Mouse (Mus musculus) B cell, adult 67 days (primary cell): ENCODE results near the gene Catsper3. TPM values are rescaled to one million over a fixed set of nuclear protein-coding genes. Genes with fewer than 3 reads are reported as not detected.

ENCODE experiments used
- total RNA-seq, 2 experiments: library from RNA; stranded (reverse); gene quantifications; 4 replicates each; pipeline ENCODE4 v1.2.4; 2023

The Catsper3 gene
- total RNA-seq, result not detected

DNA sequence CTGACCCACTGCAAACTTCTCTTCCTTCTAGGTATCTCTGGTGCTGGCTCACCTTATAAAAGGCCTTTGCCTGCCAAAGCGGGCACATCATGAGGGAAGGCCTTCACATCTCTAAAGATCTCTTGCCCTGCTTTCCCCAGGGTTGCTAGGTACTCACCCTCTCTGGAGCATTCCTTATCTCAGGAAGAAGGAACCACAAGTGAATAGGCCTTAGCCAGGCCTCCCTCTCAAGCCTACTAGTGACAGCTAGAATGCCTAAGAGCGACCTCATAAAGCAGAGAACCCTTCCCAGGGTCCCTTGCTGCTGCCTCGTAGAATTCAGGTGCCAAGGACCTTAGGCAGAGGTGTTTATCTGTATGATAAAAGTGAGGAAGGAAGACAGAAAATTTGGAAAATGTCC is at the start of gene Catsper3:
Gene Catsper3, plus strand, starts transcription at position 301 of the 400 bp plus-strand sequence.

DNA sequence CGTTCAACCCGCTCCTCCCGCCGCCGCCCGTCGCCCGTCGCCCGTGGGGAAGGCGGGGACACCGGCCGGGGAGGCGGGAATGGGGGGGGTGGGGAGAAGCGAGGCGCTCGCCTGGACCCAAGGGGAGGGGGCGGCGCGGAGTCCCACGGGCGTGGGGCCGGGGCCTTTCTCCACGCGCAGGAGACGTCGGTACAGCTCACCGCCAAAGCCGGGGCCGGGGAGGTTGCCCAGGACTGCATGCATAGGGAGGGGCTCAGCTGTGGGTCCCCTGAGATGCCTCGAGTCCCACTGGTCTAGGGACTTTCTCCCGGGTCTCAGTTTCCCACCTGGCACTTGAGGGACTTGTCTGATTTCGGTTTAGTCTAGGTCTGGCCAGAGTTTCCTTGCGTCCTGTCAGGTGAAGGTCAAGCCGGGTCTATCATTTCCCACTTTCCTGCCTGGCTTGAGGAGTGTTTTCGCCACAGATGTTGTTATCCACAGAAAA is 51.8 kb downstream of the Catsper3 start, which contains the start of gene Pitx1:
Gene Pitx1, minus strand, starts transcription at position 51 of the 484 bp plus-strand sequence.

Other genes with a start within 250 kb of the Catsper3 start
- 100 to 1,000 TPM; 135 to 147 TPM for gene Ddx41, start 247.9 kb upstream of the Catsper3 start, total RNA-seq
- gene Fam193b, start 213.4 kb upstream of the Catsper3 start, total RNA-seq, result 100 to 1,000 TPM; 148 to 159 TPM
- 10 to 100 TPM; 78.0 to 96.9 TPM for gene Tmed9, start 210.8 kb upstream of the Catsper3 start, total RNA-seq
- 10 to 100 TPM; 22.3 to 27.8 TPM for gene B4galt7, start 184.7 kb upstream of the Catsper3 start, total RNA-seq
- 10 to 100 TPM; 18.0 to 22.7 TPM for gene Caml, start 161.6 kb upstream of the Catsper3 start, total RNA-seq
- gene Ddx46, start 149.5 kb upstream of the Catsper3 start, total RNA-seq, result 100 to 1,000 TPM; 100 to 112 TPM
- 10 to 100 TPM; 26.3 to 27.5 TPM for gene B230219D22Rik, start 91.4 kb upstream of the Catsper3 start, total RNA-seq
- 10 to 100 TPM; 12.7 to 14.1 TPM for gene Txndc15, start 69.9 kb upstream of the Catsper3 start, total RNA-seq
- 10 to 100 TPM; 30.4 to 33.7 TPM for gene Pcbd2, start 57.2 kb upstream of the Catsper3 start, total RNA-seq
- not detected for gene Pitx1, start 51.6 kb downstream of the Catsper3 start, total RNA-seq